Mouse (Mus musculus) CH12.LX (cell line): ENCODE data around the gene Slc39a1. TPM values are rescaled to one million over a fixed set of nuclear protein-coding genes. Genes with fewer than 3 reads are reported as not detected.
A peak's percentile ranks its signal among the peaks of the same experiment; 100 is the strongest.

Experiments used
- DNase-seq: peaks from one replicate; pipeline ENCODE4 v3.0.0-alpha.2; 2013; ENCODE audit errors: extremely low read depth
- H3K27ac ChIP-seq: 2 replicates; pipeline ENCODE4 v1.5.1; 2012; ENCODE audit warnings: low read depth, mild to moderate bottlenecking, control low read depth, moderate library complexity; ENCODE audit not compliant: insufficient read depth
- H3K27me3 ChIP-seq: replicated peaks from 2 replicates; pipeline ENCODE3; 2012; ENCODE audit warnings: inconsistent platforms
- H3K36me3 ChIP-seq, 2 experiments: replicated peaks in 1 of 2; 2 replicates each; pipeline versions ENCODE3 to v1.6.1; 2012; ENCODE audit warnings: inconsistent platforms in 1 of 2, low read length in 1 of 2, mild to moderate bottlenecking in 1 of 2, mixed read lengths in 1 of 2, moderate library complexity in 1 of 2; ENCODE audit not compliant: control insufficient read depth in 1 of 2, insufficient read depth in 1 of 2
- H3K4me1 ChIP-seq, 2 experiments: 2 replicates each; pipeline ENCODE4 v1.6.1; 2012; ENCODE audit warnings: inconsistent platforms in 1 of 2, moderate library complexity in 1 of 2; ENCODE audit not compliant: insufficient read depth in 2 of 2, control insufficient read depth in 1 of 2
- H3K4me2 ChIP-seq: 2 replicates; pipeline ENCODE4 v1.6.1; 2012; ENCODE audit warnings: low read depth, mild to moderate bottlenecking, control low read depth; ENCODE audit not compliant: poor library complexity, insufficient read depth, severe bottlenecking
- H3K4me3 ChIP-seq, 3 experiments: fragments of 150-350 bp in 1 of 3; sonication (generic) in 1 of 3; replicated peaks in 1 of 3; 2 replicates each; pipeline versions ENCODE3 to v1.5.1; 2011 to 2012; ENCODE audit warnings: low read depth in 2 of 3, low read length in 2 of 3, mild to moderate bottlenecking in 2 of 3, moderate library complexity in 2 of 3, control low read depth in 1 of 3, improper control_type of control experiment in 1 of 3, inconsistent platforms in 1 of 3, mixed read lengths in 1 of 3; ENCODE audit not compliant: poor library complexity in 1 of 3
- H3K79me2 ChIP-seq: replicated peaks from 2 replicates; pipeline ENCODE4 v1.6.1; 2012; ENCODE audit warnings: mild to moderate bottlenecking, moderate library complexity; ENCODE audit not compliant: control insufficient read depth, poor library complexity, insufficient read depth, severe bottlenecking; ENCODE audit errors: extremely low read depth
- H3K9ac ChIP-seq: 2 replicates; pipeline ENCODE4 v1.6.1; 2012; ENCODE audit warnings: low read depth, mild to moderate bottlenecking, control low read depth, moderate library complexity; ENCODE audit not compliant: insufficient read depth
- H3K9me3 ChIP-seq: replicated peaks from 2 replicates; pipeline ENCODE3; 2012; ENCODE audit warnings: low read length, inconsistent platforms, mixed read lengths
- BHLHE40 ChIP-seq: IDR thresholded peaks from 2 replicates; pipeline ENCODE4 v1.6.1; 2011; ENCODE audit warnings: mild to moderate bottlenecking, low read depth, low read length, improper control_type of control experiment
- CHD1 ChIP-seq: IDR thresholded peaks from 2 replicates; pipeline ENCODE4 v1.6.1; 2012; ENCODE audit warnings: low read depth, low read length, improper control_type of control experiment, inconsistent platforms
- CTCF ChIP-seq, 2 experiments: IDR thresholded peaks in 1 of 2; conservative IDR thresholded peaks in 1 of 2; 2 replicates each; pipeline ENCODE4 v1.5.1; 2011 to 2012; ENCODE audit warnings: low read depth in 2 of 2, low read length in 2 of 2, improper control_type of control experiment in 1 of 2, inconsistent platforms in 1 of 2, mild to moderate bottlenecking in 1 of 2, moderate library complexity in 1 of 2
- E2F4 ChIP-seq: IDR thresholded peaks from 2 replicates; pipeline ENCODE4 v1.6.1; 2011; ENCODE audit warnings: low read depth, low read length, improper control_type of control experiment; ENCODE audit not compliant: insufficient replicate concordance
- ELF1 ChIP-seq: IDR thresholded peaks from 2 replicates; pipeline ENCODE4 v1.6.1; 2014; ENCODE audit warnings: low read depth, mild to moderate bottlenecking, inconsistent platforms, low read length, improper control_type of control experiment
- EP300 ChIP-seq: IDR thresholded peaks from 2 replicates; pipeline ENCODE4 v1.6.1; 2011; ENCODE audit warnings: low read length, improper control_type of control experiment
- ETS1 ChIP-seq: conservative IDR thresholded peaks from 2 replicates; pipeline ENCODE4 v1.6.1; 2012; ENCODE audit warnings: low read depth, mild to moderate bottlenecking, inconsistent platforms, low read length, improper control_type of control experiment, moderate library complexity
- GABPA ChIP-seq: IDR thresholded peaks from 2 replicates; pipeline ENCODE4 v1.6.1; 2012; ENCODE audit warnings: low read depth, low read length, improper control_type of control experiment, inconsistent platforms; ENCODE audit not compliant: insufficient replicate concordance
- HCFC1 ChIP-seq: IDR thresholded peaks from 2 replicates; pipeline ENCODE4 v1.6.1; 2012; ENCODE audit warnings: low read depth, mild to moderate bottlenecking, inconsistent platforms, low read length, improper control_type of control experiment
- IRF4 ChIP-seq: IDR thresholded peaks from 2 replicates; pipeline ENCODE4 v1.6.1; 2014; ENCODE audit warnings: low read depth, mild to moderate bottlenecking, inconsistent platforms, low read length, improper control_type of control experiment
- JUN ChIP-seq: IDR thresholded peaks from 2 replicates; pipeline ENCODE4 v1.6.1; 2011; ENCODE audit warnings: low read depth, mild to moderate bottlenecking, low read length, improper control_type of control experiment, moderate library complexity; ENCODE audit not compliant: insufficient read depth
- JUND ChIP-seq: conservative IDR thresholded peaks from 2 replicates; pipeline ENCODE4 v1.6.1; 2011; ENCODE audit warnings: low read depth, low read length, improper control_type of control experiment
- KAT2A ChIP-seq: IDR thresholded peaks from 2 replicates; pipeline ENCODE4 v1.6.1; 2012; ENCODE audit warnings: low read length, improper control_type of control experiment, inconsistent platforms; ENCODE audit not compliant: insufficient replicate concordance
- MAFK ChIP-seq: IDR thresholded peaks from 2 replicates; pipeline ENCODE4 v1.6.1; 2011; ENCODE audit warnings: low read length, improper control_type of control experiment; ENCODE audit not compliant: insufficient replicate concordance
- MAX ChIP-seq: IDR thresholded peaks from 2 replicates; pipeline ENCODE4 v1.6.1; 2011; ENCODE audit warnings: low read length, improper control_type of control experiment
- MAZ ChIP-seq: IDR thresholded peaks from 2 replicates; pipeline ENCODE4 v1.6.1; 2012; ENCODE audit warnings: low read depth, mild to moderate bottlenecking, inconsistent platforms, low read length, improper control_type of control experiment, moderate library complexity
- MEF2A ChIP-seq: IDR thresholded peaks from 2 replicates; pipeline ENCODE4 v1.6.1; 2014; ENCODE audit warnings: low read depth, mild to moderate bottlenecking, inconsistent platforms, low read length, improper control_type of control experiment, borderline replicate concordance
- MXI1 ChIP-seq: IDR thresholded peaks from 2 replicates; pipeline ENCODE4 v1.6.1; 2011; ENCODE audit warnings: mild to moderate bottlenecking, low read depth, low read length, improper control_type of control experiment
- MYC ChIP-seq: IDR thresholded peaks from 2 replicates; pipeline ENCODE4 v1.6.1; 2011; ENCODE audit warnings: low read depth, mild to moderate bottlenecking, improper control_type of control experiment, low read length
- NELFE ChIP-seq: IDR thresholded peaks from 2 replicates; pipeline ENCODE4 v1.6.1; 2011; ENCODE audit warnings: low read depth, low read length, improper control_type of control experiment
- NRF1 ChIP-seq: IDR thresholded peaks from 2 replicates; pipeline ENCODE4 v1.6.1; 2014; ENCODE audit warnings: low read depth, mild to moderate bottlenecking, inconsistent platforms, low read length, improper control_type of control experiment, moderate library complexity
- PAX5 ChIP-seq: IDR thresholded peaks from 2 replicates; pipeline ENCODE4 v1.6.1; 2012; ENCODE audit warnings: low read length, inconsistent platforms, mixed read lengths
- POLR2A ChIP-seq: IDR thresholded peaks from 2 replicates; pipeline ENCODE4 v1.6.1; 2011; ENCODE audit warnings: low read depth, mild to moderate bottlenecking, improper control_type of control experiment, low read length
- POLR2AphosphoS2 ChIP-seq: IDR thresholded peaks from 2 replicates; pipeline ENCODE4 v1.6.1; 2011; ENCODE audit warnings: low read depth, low read length, improper control_type of control experiment
- RAD21 ChIP-seq: IDR thresholded peaks from 2 replicates; pipeline ENCODE4 v1.6.1; 2011; ENCODE audit warnings: low read depth, mild to moderate bottlenecking, low read length, improper control_type of control experiment, moderate library complexity
- RCOR1 ChIP-seq: conservative IDR thresholded peaks from 2 replicates; pipeline ENCODE4 v1.6.1; 2012; ENCODE audit warnings: low read depth, mild to moderate bottlenecking, inconsistent platforms, low read length, improper control_type of control experiment
- SIN3A ChIP-seq: IDR thresholded peaks from 2 replicates; pipeline ENCODE4 v1.6.1; 2012; ENCODE audit warnings: low read length, improper control_type of control experiment, inconsistent platforms
- SMC3 ChIP-seq: IDR thresholded peaks from 2 replicates; pipeline ENCODE4 v1.6.1; 2011; ENCODE audit warnings: low read depth, low read length, improper control_type of control experiment
- TBP ChIP-seq: conservative IDR thresholded peaks from 2 replicates; pipeline ENCODE4 v1.6.1; 2011; ENCODE audit warnings: low read depth, low read length, improper control_type of control experiment
- TCF12 ChIP-seq: IDR thresholded peaks from 2 replicates; pipeline ENCODE4 v1.6.1; 2014; ENCODE audit warnings: low read depth, mild to moderate bottlenecking, inconsistent platforms, low read length, improper control_type of control experiment
- UBTF ChIP-seq: IDR thresholded peaks from 2 replicates; pipeline ENCODE4 v1.6.1; 2012; ENCODE audit warnings: low read depth, mild to moderate bottlenecking, inconsistent platforms, low read length, improper control_type of control experiment, moderate library complexity
- USF1 ChIP-seq: IDR thresholded peaks from 2 replicates; pipeline ENCODE4 v1.6.1; 2014; ENCODE audit warnings: low read depth, mild to moderate bottlenecking, inconsistent platforms, low read length, improper control_type of control experiment
- USF2 ChIP-seq: conservative IDR thresholded peaks from 2 replicates; pipeline ENCODE4 v1.6.1; 2011; ENCODE audit warnings: low read depth, low read length, improper control_type of control experiment
- ZC3H11A ChIP-seq: IDR thresholded peaks from 2 replicates; pipeline ENCODE4 v1.6.1; 2012; ENCODE audit warnings: low read depth, mild to moderate bottlenecking, inconsistent platforms, low read length, improper control_type of control experiment
- ZKSCAN1 ChIP-seq: IDR thresholded peaks from 2 replicates; pipeline ENCODE4 v1.6.1; 2012; ENCODE audit warnings: low read depth, inconsistent platforms, low read length, improper control_type of control experiment, borderline replicate concordance
- ZMIZ1 ChIP-seq: IDR thresholded peaks from 2 replicates; pipeline ENCODE4 v1.6.1; 2012; ENCODE audit warnings: low read depth, mild to moderate bottlenecking, inconsistent platforms, low read length, improper control_type of control experiment
- ZNF384 ChIP-seq: IDR thresholded peaks from 2 replicates; pipeline ENCODE4 v1.6.1; 2012; ENCODE audit warnings: low read depth, low read length, improper control_type of control experiment, inconsistent platforms
- dilution Hi-C: fragments of 300-500 bp; cut with MboI; formaldehyde crosslinking; loops from 2 replicates; pipeline ENCODE4 v1.14.3; 2020; ENCODE audit warnings: low sequenced_read_pairs; ENCODE audit not compliant: extremely low pct_unique_long_range_greater_than_20kb, extremely low pct_ligation_motif_present
- in situ Hi-C: fragments of 300-500 bp; cut with MboI; formaldehyde crosslinking; loops from 3 replicates; pipeline ENCODE4 v1.14.3; 2019; ENCODE audit warnings: low sequenced_read_pairs, low pct_ligation_motif_present, low pct_unique_long_range_greater_than_20kb, mixed read lengths
- polyA plus RNA-seq: library from polyadenylated mRNA; unstranded; fragments of >175 nt; gene quantifications from 2 replicates; pipeline ENCODE4 v1.2.1, GENCODE M21; 2012; ENCODE audit warnings: low read depth; ENCODE audit not compliant: insufficient read length
- total RNA-seq, 2 experiments: library from RNA; depleted of rRNA; stranded (reverse); fragments of 300-350 nt in 1 of 2; fragments of >200 nt in 1 of 2; gene quantifications; 2 replicates each; pipeline ENCODE4 v1.2.3; 2012 to 2014

Slc39a1 gene
- total and polyA plus RNA-seq, 3 experiments, result 23.8 to 42.2 (median 40.7) TPM

- Histone ChIP-seq H3K27ac (peak within 1 kb of the TSS; percentile 98), H3K9me3 (no peaks in the 10 kb centered on the region), H3K4me2 (peak within 1 kb of the TSS; percentile 63), H3K4me3 (peak within 1 kb of the TSS; percentile 76 to 92 (median 90)), H3K79me2 (peaks cover 28% of the 10 kb centered on the region), H3K4me1 (peaks cover 31 to 61% of the 10 kb centered on the region in 2 experiments), H3K27me3 (no peaks in the 10 kb centered on the region), H3K36me3 (peaks cover 57 to 69% of the 10 kb centered on the region in 2 experiments), H3K9ac (peak within 1 kb of the TSS; percentile 99)
- dilution Hi-C loops (no loop called here), in situ Hi-C loops (no loop called here)
- DNase-seq, result peak; percentile 95
- TF ChIP-seq CHD1 (no peak; the same call in 1 of the 2 replicates), E2F4 (no peak), UBTF (peak; percentile 93; the same call in 1 of the 2 replicates), MYC (no peak), PAX5 (no peak), MXI1 (peak; percentile 87), KAT2A (0 out of 2 replicates have a peak, but pooled peaks have one; percentile 13), MAFK (no peak), MEF2A (peak; percentile 71; the same call in 1 of the 2 replicates), MAZ (peak; percentile 95), POLR2A (peak; percentile 68), RCOR1 (peak; percentile 49; the same call in 1 of the 2 replicates), NRF1 (peak; percentile 48), ZC3H11A (no peak), MAX (no peak; the same call in 1 of the 2 replicates), CTCF (conservative IDR thresholded peaks at IDR 0.05 in 1 of 2, IDR thresholded peaks at IDR 0.05 in 1 of 2; ENCODE audit: low read depth in 2 of 2, low read length in 2 of 2) (peak; percentile 11 to 77; a peak in 2 of 4 replicates), JUND (no peak), POLR2AphosphoS2 (0 out of 2 replicates have a peak, but pooled peaks have one; percentile 13), HCFC1 (peak; percentile 37; the same call in 1 of the 2 replicates), GABPA (no peak), USF1 (peak; percentile 75), ZMIZ1 (peak; percentile 63), BHLHE40 (peak; percentile 92), SIN3A (peak; percentile 75), JUN (no peak), SMC3 (peak; percentile 48), USF2 (no peak), TCF12 (peak; percentile 98), ZNF384 (no peak), EP300 (peak; percentile 81), NELFE (peak; percentile 79), IRF4 (peak; percentile 94), ELF1 (peak; percentile 79), ETS1 (peak; percentile 89), ZKSCAN1 (no peak), TBP (peak; percentile 79; the same call in 1 of the 2 replicates), RAD21 (peak; percentile 18; the same call in 1 of the 2 replicates)
Measured at GRCm38 (mm10) chr3:90265034-90265931, 17.3 kb downstream of the Slc39a1 start, which contains the start of gene Dennd4b. Gene Dennd4b (plus strand): TSS chr3:90265185.
